Mouse (Mus musculus) small intestine, adult 2 months (tissue): ENCODE measurements around the gene Casd1. TPM values are rescaled to one million over a fixed set of nuclear protein-coding genes. Genes with fewer than 3 reads are reported as not detected.

ENCODE experiments used
- H3K27ac ChIP-seq: fragments of 200-500 bp; 2 replicates; pipeline ENCODE4 v1.5.1; 2012; ENCODE audit warnings: low read depth, low read length, control low read depth, inconsistent platforms; ENCODE audit not compliant: insufficient read depth
- H3K27me3 ChIP-seq: fragments of 200-500 bp; 2 replicates; pipeline ENCODE4 v1.6.1; 2012; ENCODE audit warnings: mild to moderate bottlenecking, moderate library complexity, low read length, inconsistent platforms; ENCODE audit not compliant: control insufficient read depth, insufficient read depth
- H3K36me3 ChIP-seq: fragments of 200-500 bp; 2 replicates; pipeline ENCODE4 v1.6.1; 2012; ENCODE audit warnings: mild to moderate bottlenecking, low read length, control low read depth, inconsistent platforms; ENCODE audit not compliant: control insufficient read depth, insufficient read depth
- H3K4me1 ChIP-seq: fragments of 200-500 bp; 2 replicates; pipeline ENCODE4 v1.6.1; 2012; ENCODE audit warnings: low read length, inconsistent platforms, mixed read lengths; ENCODE audit not compliant: control insufficient read depth, insufficient read depth, insufficient read length
- H3K4me3 ChIP-seq: fragments of 200-500 bp; 2 replicates; pipeline ENCODE4 v1.5.1; 2012; ENCODE audit warnings: low read depth, mild to moderate bottlenecking, control low read depth, inconsistent platforms, low read length, moderate library complexity
- CTCF ChIP-seq: fragments of 200-500 bp; IDR thresholded peaks from 2 replicates; pipeline ENCODE4 v1.5.1; 2012; ENCODE audit warnings: low read depth, mild to moderate bottlenecking, control low read depth, inconsistent platforms, low read length, moderate library complexity, mixed read lengths; ENCODE audit not compliant: insufficient replicate concordance, insufficient read length; ENCODE audit errors: extremely low read depth
- POLR2A ChIP-seq: fragments of 200-500 bp; IDR thresholded peaks from 2 replicates; pipeline ENCODE4 v1.6.1; 2012; ENCODE audit warnings: low read depth, mild to moderate bottlenecking, control low read depth, inconsistent platforms, low read length, moderate library complexity
- WGBS: fragments of 180-500 bp; shearing (Covaris S2); methylation state at CpG from one replicate; pipeline ENCODE4 v1.1.7; 2018; 5-methylcytosine and 5-hydroxymethylcytosine counted together
- polyA plus RNA-seq: library from polyadenylated mRNA; depleted of rRNA; stranded (reverse); fragments of >200 nt; gene quantifications from 2 replicates; pipeline ENCODE4 v1.2.3, GENCODE M21; 2012; rRNA removed

The Casd1 gene
- 4.5 and 4.9 TPM in 2 replicates for polyA plus RNA-seq

DNA sequence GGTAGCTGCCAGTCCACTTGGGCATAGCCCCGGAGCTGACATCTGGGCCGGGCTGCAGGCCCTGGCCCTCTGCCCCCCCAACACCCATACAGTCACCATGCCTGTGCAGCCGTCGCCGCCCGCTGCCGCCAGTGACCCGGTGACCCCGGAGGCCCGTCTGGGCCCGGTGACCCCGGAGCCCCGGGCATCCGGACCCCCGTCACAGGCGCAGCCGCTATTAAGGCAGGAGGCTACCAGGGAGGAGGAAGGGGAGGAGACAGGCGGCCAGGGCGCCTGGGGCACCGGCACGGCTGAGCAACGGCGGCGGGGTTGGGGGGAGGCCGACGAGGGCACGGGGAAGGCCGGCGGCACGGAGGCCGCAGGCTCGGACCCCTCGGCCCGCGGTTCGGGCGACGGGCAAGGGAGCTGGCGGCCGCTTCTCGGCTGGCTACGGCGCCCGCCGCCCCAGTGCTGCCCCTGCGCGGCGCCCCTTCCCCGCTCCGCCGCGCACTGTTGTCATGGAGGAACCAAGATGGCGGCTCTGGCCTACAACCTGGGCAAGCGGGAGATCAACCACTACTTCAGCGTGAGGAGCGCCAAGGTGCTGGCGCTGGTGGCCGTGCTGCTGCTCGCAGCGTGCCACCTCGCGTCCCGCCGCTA is at the start of gene Casd1:
Gene Casd1 (plus strand): TSS at position 182 of the 639 bp plus-strand sequence.
- WGBS = under 1% methylated on average over 64 of the region's 64 CpGs
- H3K4me1 ChIP-seq = peaks cover 3% of the 10 kb centered on the region; the same call in 1 of the 2 replicates
- TF ChIP-seq POLR2A (no peak), CTCF (no peak)
- H3K27ac ChIP-seq = 0 out of 2 replicates have a peak within 1 kb of the TSS, but pooled peaks have one; percentile 3
- no peaks in the 10 kb centered on the region for H3K27me3 ChIP-seq
- H3K4me3 ChIP-seq = peak within 1 kb of the TSS; percentile 76
- H3K36me3 ChIP-seq = no peaks in the 10 kb centered on the region

GRCm38 (mm10) chr6:4555366-4555765 is 45.3 kb upstream of the Casd1 start:
- no peak overlapping the region for H3K4me3 ChIP-seq
- H3K36me3 ChIP-seq = no peaks in the 10 kb centered on the region
- WGBS = 74% methylated on average over 6 of the region's 6 CpGs
- no peaks in the 10 kb centered on the region for H3K27me3 ChIP-seq
- no peak overlapping the region for H3K27ac ChIP-seq
- H3K4me1 ChIP-seq = no peaks in the 10 kb centered on the region
- no peak for TF ChIP-seq CTCF
- no peak for TF ChIP-seq POLR2A

- no peak overlapping the region for H3K4me3 ChIP-seq
- no peak overlapping the region for H3K27ac ChIP-seq
- WGBS = 77% methylated on average over 8 of the region's 8 CpGs
- no peaks in the 10 kb centered on the region for H3K27me3 ChIP-seq
- no peak for TF ChIP-seq POLR2A
- TF ChIP-seq CTCF = no peak
- no peaks in the 10 kb centered on the region for H3K36me3 ChIP-seq
- H3K4me1 ChIP-seq = no peaks in the 10 kb centered on the region
Measured at GRCm38 (mm10) chr6:4557086-4557485, 43.6 kb upstream of the Casd1 start.

- Histone ChIP-seq H3K27me3 (no peaks in the 10 kb centered on the region), H3K27ac (no peak overlapping the region), H3K4me1 (no peaks in the 10 kb centered on the region), H3K4me3 (no peak overlapping the region), H3K36me3 (no peaks in the 10 kb centered on the region)
- TF ChIP-seq CTCF (peak; percentile 19; the same call in 1 of the 2 replicates), POLR2A (no peak)
- 27% methylated on average over 7 of the region's 7 CpGs for WGBS
Measured at GRCm38 (mm10) chr6:4557678-4558077, 43.0 kb upstream of the Casd1 start.

GRCm38 (mm10) chr6:4561156-4561555 is 39.5 kb upstream of the Casd1 start:
- WGBS = 30% methylated on average over 11 of the region's 11 CpGs
- H3K27me3 ChIP-seq = no peaks in the 10 kb centered on the region

GRCm38 (mm10) chr6:4561621-4562020 is 39.0 kb upstream of the Casd1 start:
- no peak overlapping the region for H3K27ac ChIP-seq
- no peaks in the 10 kb centered on the region for H3K27me3 ChIP-seq
- H3K4me3 ChIP-seq = no peak overlapping the region
- no peaks in the 10 kb centered on the region for H3K36me3 ChIP-seq
- H3K4me1 ChIP-seq = no peaks in the 10 kb centered on the region
- TF ChIP-seq POLR2A (no peak), CTCF (no peak)

More at GRCm38 (mm10) chr6:4561156-4561555, 39.5 kb upstream of the Casd1 start:
- no peak for TF ChIP-seq CTCF
- TF ChIP-seq POLR2A = no peak
- H3K27ac ChIP-seq = no peak overlapping the region
- H3K36me3 ChIP-seq = no peaks in the 10 kb centered on the region
- H3K4me3 ChIP-seq = no peak overlapping the region
- no peaks in the 10 kb centered on the region for H3K4me1 ChIP-seq

DNA sequence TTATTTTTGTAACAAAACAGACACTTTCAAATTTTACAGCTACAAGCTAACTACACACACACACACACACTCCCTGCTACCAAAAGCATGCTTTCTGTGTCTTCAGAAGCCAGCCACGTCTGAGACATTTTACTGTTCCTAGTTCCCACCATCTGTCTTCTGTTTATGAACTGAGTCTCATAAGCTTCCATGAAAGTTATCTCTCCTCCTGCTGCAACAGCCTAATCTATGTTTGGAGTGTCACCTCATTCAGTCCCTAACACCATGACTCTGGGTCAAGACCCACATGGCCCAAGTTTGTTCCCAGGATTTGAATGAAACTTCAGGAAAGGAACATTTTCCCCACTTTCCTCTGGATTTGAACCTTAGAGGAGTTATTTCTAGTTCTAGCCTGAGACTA is 38.2 kb upstream of the Casd1 start:
- Histone ChIP-seq H3K36me3 (no peaks in the 10 kb centered on the region), H3K27me3 (no peaks in the 10 kb centered on the region), H3K4me1 (no peaks in the 10 kb centered on the region), H3K27ac (no peak overlapping the region), H3K4me3 (no peak overlapping the region)
- 59% methylated on average over 1 of the region's 1 CpGs for WGBS
- TF ChIP-seq POLR2A (no peak), CTCF (no peak)
